Mouse (Mus musculus) liver, embryonic 14.5 days (tissue): ENCODE measurements around the gene Gm26602.

ENCODE experiments used
- CTCF ChIP-seq: IDR thresholded peaks from 2 replicates; pipeline ENCODE4 v1.5.1; 2016; ENCODE audit warnings: antibody characterized with exemption, low read depth, control low read depth
- EP300 ChIP-seq: IDR thresholded peaks from 2 replicates; pipeline ENCODE4 v1.6.1; 2016; ENCODE audit warnings: antibody characterized with exemption, low read depth

DNA sequence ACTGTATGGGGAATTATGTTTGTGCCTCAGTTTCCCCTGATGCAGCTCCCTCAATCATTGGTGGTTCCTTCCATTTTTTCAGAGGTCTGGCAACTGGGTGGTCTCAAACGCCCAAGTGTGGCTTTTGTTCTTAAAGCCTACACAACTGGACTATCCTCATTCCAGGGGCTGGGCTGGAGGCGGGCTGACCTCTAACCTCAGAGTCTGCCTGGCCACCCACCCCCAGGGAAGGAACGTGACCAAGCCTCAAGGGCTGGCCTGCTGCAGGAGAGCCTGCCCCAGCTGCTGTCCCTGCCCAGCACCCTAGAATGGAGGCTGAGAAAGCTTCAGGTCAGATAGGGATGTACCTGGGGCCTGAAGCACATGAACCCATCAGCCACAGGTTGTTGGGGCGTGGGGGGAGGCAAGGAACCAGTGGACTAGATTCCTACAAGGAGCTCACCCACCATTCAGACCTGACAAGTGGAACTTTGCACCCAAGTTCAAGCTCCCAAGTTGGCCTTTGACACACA, 46.0 kb downstream of the Gm26602 start:
- TF ChIP-seq CTCF, result no peak
- no peak for TF ChIP-seq EP300
